Mouse (Mus musculus) C2C12 (cell line): ENCODE measurements around the gene Tmcc2.

Source experiments
- CEBPB ChIP-seq: IDR thresholded peaks from one replicate; pipeline ENCODE4 v1.6.1; 2011; ENCODE audit warnings: low read depth, mild to moderate bottlenecking, control low read depth, moderate library complexity
- CTCF ChIP-seq: IDR thresholded peaks from one replicate; pipeline ENCODE4 v1.5.1; 2011; ENCODE audit not compliant: control insufficient read depth, insufficient read depth, insufficient read length
- FOSL1 ChIP-seq: IDR thresholded peaks from one replicate; pipeline ENCODE4 v1.8.0; 2011; ENCODE audit warnings: mild to moderate bottlenecking, low read length; ENCODE audit not compliant: poor library complexity, insufficient read depth, severe bottlenecking
- MAX ChIP-seq: IDR thresholded peaks from one replicate; pipeline ENCODE4 v1.6.1; 2011; ENCODE audit warnings: mild to moderate bottlenecking, control low read depth
- MYOD1 ChIP-seq: IDR thresholded peaks from one replicate; pipeline ENCODE4 v1.6.1; 2011; ENCODE audit warnings: low read depth; ENCODE audit not compliant: control insufficient read depth, insufficient read length
- USF1 ChIP-seq: IDR thresholded peaks from one replicate; pipeline ENCODE4 v1.6.1; 2011; ENCODE audit warnings: low read depth, mild to moderate bottlenecking, control low read depth, moderate library complexity

- TF ChIP-seq CTCF: no peak
- TF ChIP-seq MAX: no peak
- no peak for TF ChIP-seq FOSL1
- no peak for TF ChIP-seq CEBPB
- TF ChIP-seq MYOD1: no peak
- TF ChIP-seq USF1: no peak
Observed at GRCm38 (mm10) chr1:132343656-132344055, 47.4 kb downstream of the Tmcc2 start.
